ENCODE assay signal across 9 mouse cellular contexts in the genomic region with DNA sequence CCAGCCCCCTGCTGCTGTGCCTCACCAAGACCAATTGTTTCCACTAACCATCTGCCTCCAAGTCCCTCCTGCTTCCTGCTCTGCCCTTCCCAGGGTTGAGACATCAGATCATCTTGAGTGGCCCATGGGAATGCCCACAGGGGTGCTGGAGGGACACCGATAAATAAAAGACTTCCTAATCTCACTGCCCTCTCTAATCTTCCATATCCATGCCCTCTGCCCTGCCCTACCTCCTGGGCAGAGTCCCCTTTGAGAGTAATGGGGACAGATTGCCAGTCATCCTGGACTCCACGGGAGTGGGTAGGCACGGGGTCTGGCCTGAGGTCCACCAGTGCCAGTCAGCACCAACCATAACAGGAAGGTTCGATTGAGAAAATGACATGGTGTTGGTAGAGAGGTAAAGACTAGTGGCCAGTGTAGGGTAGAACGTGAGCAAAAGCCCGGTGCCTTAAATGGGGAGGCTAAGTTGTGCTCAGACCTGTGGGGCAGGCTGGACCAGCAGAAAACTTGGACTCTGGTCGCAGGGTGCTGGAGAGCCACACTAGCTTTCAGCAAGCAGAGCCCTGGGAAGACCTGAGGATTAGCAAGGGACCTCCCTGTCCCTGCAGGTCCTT. TPM values are rescaled to one million over a fixed set of nuclear protein-coding genes. Genes with fewer than 3 reads are reported as not detected.
A peak's percentile ranks its signal among the peaks of the same experiment; 100 is the strongest.
DNase-seq lines count a peak whose midpoint lies in the region; ATAC-seq and TF ChIP-seq lines count a peak whose summit lies in the region.
"Had no signal": no experiment of that assay in that cellular context is flagged by ENCODE, and none has a peak within 500 bp of the region (broad histone marks: within the 10 kb centered on the region; RNA-seq: fewer than 3 reads in every experiment).

No protein-coding gene starts in this region.

- peaks cover 22% of the 10 kb centered on the region for H3K4me1 ChIP-seq in heart, embryonic 15.5 days (replicated peaks)
- H3K4me1 ChIP-seq in embryonic facial prominence, embryonic 15.5 days, result peaks cover 17% of the 10 kb centered on the region
- H3K4me1 ChIP-seq in limb, embryonic 13.5 days, result peaks cover 8% of the 10 kb centered on the region

- intact Hi-C loops in left cerebral cortex, postnatal 14 days (cut with DNase I), result no loop called here

- no peak overlapping the region for H3K9ac ChIP-seq in heart, embryonic 15.5 days
- no peak overlapping the region for H3K9ac ChIP-seq in embryonic facial prominence, embryonic 15.5 days
- peak overlapping the region; percentile 48; the same call in 1 of the 2 replicates for H3K9ac ChIP-seq in limb, embryonic 13.5 days

- WGBS in heart, embryonic 15.5 days, result 33% methylated on average over 7 of the region's 7 CpGs
- 33% methylated on average over 7 of the region's 7 CpGs for WGBS in embryonic facial prominence, embryonic 15.5 days
- WGBS in limb, embryonic 13.5 days, result 37% methylated on average over 7 of the region's 7 CpGs

- H3K79me2 ChIP-seq in myocyte (ENCODE audit: control insufficient read depth, insufficient read depth), result no peaks in the 10 kb centered on the region

- H3K4me3 ChIP-seq in heart, embryonic 15.5 days, result peak overlapping the region; percentile 44
- peak overlapping the region; percentile 38; the same call in 1 of the 2 replicates for H3K4me3 ChIP-seq in embryonic facial prominence, embryonic 15.5 days (replicated peaks)
- H3K4me3 ChIP-seq in limb, embryonic 13.5 days, result peak overlapping the region; percentile 41
- H3K4me3 ChIP-seq in myocyte, result peak overlapping the region; percentile 9

- no peaks in the 10 kb centered on the region for H3K9me3 ChIP-seq in heart, embryonic 15.5 days (replicated peaks)
- no peaks in the 10 kb centered on the region for H3K9me3 ChIP-seq in embryonic facial prominence, embryonic 15.5 days (replicated peaks)
- H3K9me3 ChIP-seq in limb, embryonic 13.5 days, result no peaks in the 10 kb centered on the region

- DNase-seq in heart, adult 9 months (ENCODE audit: low spot score in 2 of 2), result no peak
- no peak for DNase-seq in gastrocnemius, postnatal 10 days
- DNase-seq in left cerebral cortex, postnatal 14 days (ENCODE audit: low spot score in 2 of 2), result no peak
- no peak for DNase-seq in natural killer cell, adult 2 months (ENCODE audit: low spot score in 2 of 2)
- DNase-seq: lung, adult 2 months had no signal

- no peak overlapping the region for H3ac ChIP-seq in myocyte (ENCODE audit: control insufficient read depth, insufficient read length)

- H3K27me3 ChIP-seq in heart, embryonic 15.5 days, result peaks cover 65% of the 10 kb centered on the region
- H3K27me3 ChIP-seq in embryonic facial prominence, embryonic 15.5 days, result peaks cover 27% of the 10 kb centered on the region
- peaks cover 48% of the 10 kb centered on the region for H3K27me3 ChIP-seq in limb, embryonic 13.5 days
- H3K27me3 ChIP-seq in myocyte (ENCODE audit: control insufficient read depth, insufficient read depth, insufficient read length), result no peaks in the 10 kb centered on the region

- H3K36me3 ChIP-seq in heart, embryonic 15.5 days, result no peaks in the 10 kb centered on the region
- no peaks in the 10 kb centered on the region for H3K36me3 ChIP-seq in embryonic facial prominence, embryonic 15.5 days
- H3K36me3 ChIP-seq in limb, embryonic 13.5 days, result no peaks in the 10 kb centered on the region
- H3K36me3 ChIP-seq in myocyte (ENCODE audit: control insufficient read depth, insufficient read depth), result no peaks in the 10 kb centered on the region

- ATAC-seq in heart, embryonic 15.5 days (replicated peaks; ENCODE audit: insufficient number of reproducible peaks, insufficient read depth, low FRiP score, low read depth), result 0 out of 2 replicates have a peak, but pooled peaks have one; percentile 23
- ATAC-seq in embryonic facial prominence, embryonic 15.5 days (ENCODE audit: insufficient number of reproducible peaks, low FRiP score, low TSS enrichment, low read depth), result no peak
- ATAC-seq in limb, embryonic 13.5 days (ENCODE audit: low FRiP score, low read depth), result no peak

- no peak for TF ChIP-seq POLR2A in myocyte (IDR thresholded peaks at IDR 0.05; ENCODE audit: insufficient read length, low read depth)

- H3K27ac ChIP-seq in heart, embryonic 15.5 days, result no peak overlapping the region
- no peak overlapping the region for H3K27ac ChIP-seq in embryonic facial prominence, embryonic 15.5 days (replicated peaks)
- no peak overlapping the region for H3K27ac ChIP-seq in limb, embryonic 13.5 days

- H3K4me2 ChIP-seq in heart, embryonic 15.5 days, result peak overlapping the region; percentile 73
- H3K4me2 ChIP-seq in embryonic facial prominence, embryonic 15.5 days (replicated peaks), result peak overlapping the region; percentile 63
- H3K4me2 ChIP-seq in limb, embryonic 13.5 days (replicated peaks), result peak overlapping the region; percentile 71
- H3K4me2 ChIP-seq in myocyte (ENCODE audit: low read depth), result peak overlapping the region; percentile 54

TF ChIP-seq in myocyte, 11 proteins besides CTCF, POLR2A, EP300 and RAD21:
- no peak for TF ChIP-seq SRF (IDR thresholded peaks at IDR 0.05; ENCODE audit: control insufficient read depth, insufficient read length, low read depth)
- no peak for TF ChIP-seq TCF12 (IDR thresholded peaks at IDR 0.05; ENCODE audit: insufficient read depth, poor library complexity, severe bottlenecking)
- no peak for TF ChIP-seq TCF3 (IDR thresholded peaks at IDR 0.05; ENCODE audit: insufficient read length, low read depth)
- no peak for TF ChIP-seq MAX (IDR thresholded peaks at IDR 0.05; ENCODE audit: low read depth)
- no peak for TF ChIP-seq USF1 (IDR thresholded peaks at IDR 0.05; ENCODE audit: low read depth)
- no peak for TF ChIP-seq POLR2AphosphoS2 (IDR thresholded peaks at IDR 0.05; ENCODE audit: insufficient read length, low read depth)
- no peak for TF ChIP-seq MYOD1 (IDR thresholded peaks at IDR 0.05; ENCODE audit: control insufficient read depth in 1 of 3, insufficient read length in 2 of 3, low read depth in 2 of 3)
- no peak for TF ChIP-seq REST (IDR thresholded peaks at IDR 0.05; ENCODE audit: insufficient read depth, insufficient read length)
- TF ChIP-seq MYOG (IDR thresholded peaks at IDR 0.05; ENCODE audit: control insufficient read depth in 1 of 3, insufficient read depth in 1 of 3, insufficient read length in 2 of 3, low read depth in 2 of 3), result no peak
- TF ChIP-seq E2F4 (IDR thresholded peaks at IDR 0.05; ENCODE audit: insufficient read depth), result no peak
- no peak for TF ChIP-seq CEBPB (IDR thresholded peaks at IDR 0.05; ENCODE audit: insufficient read depth, poor library complexity, severe bottlenecking)

RNA-seq across cellular contexts. Expression of a gene that starts 0.5 kb away (rescaled TPM):
- not detected in 2 replicates for polyA plus RNA-seq in heart, embryonic 15.5 days (2015; fragmentation: Nextera tagmentation; extraction: Ambion mirVana)
- polyA plus RNA-seq in embryonic facial prominence, embryonic 15.5 days (2015; fragmentation: Nextera tagmentation; extraction: Ambion mirVana), result 0.58 and 0.61 TPM in 2 replicates
- polyA plus RNA-seq in limb, embryonic 13.5 days (2015; fragmentation: Nextera tagmentation; extraction: Ambion mirVana), result 0.13 and 0.15 TPM in 2 replicates
- 0.14 TPM for polyA plus RNA-seq in myocyte (2012; fragmentation: generic; extraction: Trizol)
- under 1 TPM; 0.45 to 0.52 TPM for total RNA-seq in gastrocnemius, postnatal 10 days (2021)
- total RNA-seq in left cerebral cortex, postnatal 14 days (2021), result under 1 TPM; 0.27 to 0.35 TPM

RNA-seq across cellular contexts. Expression of a gene that starts 12.1 kb away (rescaled TPM):
- polyA plus RNA-seq in heart, embryonic 15.5 days (2015; fragmentation: Nextera tagmentation; extraction: Ambion mirVana), result 0.22 and 0.25 TPM in 2 replicates
- 1.5 and 2.9 TPM in 2 replicates for polyA plus RNA-seq in embryonic facial prominence, embryonic 15.5 days (2015; fragmentation: Nextera tagmentation; extraction: Ambion mirVana)
- polyA plus RNA-seq in limb, embryonic 13.5 days (2015; fragmentation: Nextera tagmentation; extraction: Ambion mirVana), result 0.15 and 0.34 TPM in 2 replicates
- 0.13 TPM for polyA plus RNA-seq in myocyte (2012; fragmentation: generic; extraction: Trizol)
- total RNA-seq in gastrocnemius, postnatal 10 days (2021), result not detected
- 1 to 10 TPM; 4.1 to 4.7 TPM for total RNA-seq in left cerebral cortex, postnatal 14 days (2021)

RNA-seq across cellular contexts. Expression of a gene that starts 19.8 kb away (rescaled TPM):
- polyA plus RNA-seq in heart, embryonic 15.5 days (2015; fragmentation: Nextera tagmentation; extraction: Ambion mirVana), result 54.0 and 55.7 TPM in 2 replicates
- 57.7 and 60.9 TPM in 2 replicates for polyA plus RNA-seq in embryonic facial prominence, embryonic 15.5 days (2015; fragmentation: Nextera tagmentation; extraction: Ambion mirVana)
- polyA plus RNA-seq in limb, embryonic 13.5 days (2015; fragmentation: Nextera tagmentation; extraction: Ambion mirVana), result 62.5 and 62.6 TPM in 2 replicates
- polyA plus RNA-seq in myocyte (2012; fragmentation: generic; extraction: Trizol), result 28.1 TPM
- 1 to 10 TPM; 4.2 to 7.0 TPM for total RNA-seq in gastrocnemius, postnatal 10 days (2021)
- 1 to 10 TPM; 3.3 to 5.0 TPM for total RNA-seq in left cerebral cortex, postnatal 14 days (2021)

RNA-seq across cellular contexts. Expression of a gene that starts 27.5 kb away (rescaled TPM):
- polyA plus RNA-seq in heart, embryonic 15.5 days (2015; fragmentation: Nextera tagmentation; extraction: Ambion mirVana), result not detected in 2 replicates
- not detected in 2 replicates for polyA plus RNA-seq in embryonic facial prominence, embryonic 15.5 days (2015; fragmentation: Nextera tagmentation; extraction: Ambion mirVana)
- not detected in 2 replicates for polyA plus RNA-seq in limb, embryonic 13.5 days (2015; fragmentation: Nextera tagmentation; extraction: Ambion mirVana)
- polyA plus RNA-seq in myocyte (2012; fragmentation: generic; extraction: Trizol), result not detected
- total RNA-seq in gastrocnemius, postnatal 10 days (2021), result not detected
- total RNA-seq in left cerebral cortex, postnatal 14 days (2021), result 100 to 1,000 TPM; 104 TPM
- polyA plus RNA-seq: lung, adult 2 months had no signal

RNA-seq across cellular contexts. Expression of a gene that starts 50.0 kb away (rescaled TPM):
- polyA plus RNA-seq in heart, embryonic 15.5 days (2015; fragmentation: Nextera tagmentation; extraction: Ambion mirVana), result 3.4 and 5.2 TPM in 2 replicates
- 17.1 and 18.7 TPM in 2 replicates for polyA plus RNA-seq in embryonic facial prominence, embryonic 15.5 days (2015; fragmentation: Nextera tagmentation; extraction: Ambion mirVana)
- 25.6 and 26.1 TPM in 2 replicates for polyA plus RNA-seq in limb, embryonic 13.5 days (2015; fragmentation: Nextera tagmentation; extraction: Ambion mirVana)
- polyA plus RNA-seq in myocyte (2012; fragmentation: generic; extraction: Trizol), result 0.01 TPM
- total RNA-seq in gastrocnemius, postnatal 10 days (2021), result 1 to 10 TPM; 1.2 to 2.0 TPM
- 100 to 1,000 TPM; 428 to 442 TPM for total RNA-seq in left cerebral cortex, postnatal 14 days (2021)
